Mouse (Mus musculus) urinary bladder, adult 2 months (tissue): ENCODE results near the gene Ebf1. TPM values are rescaled to one million over a fixed set of nuclear protein-coding genes. Genes with fewer than 3 reads are reported as not detected.

Source experiments
- DNase-seq: peaks from one replicate; pipeline ENCODE4 v3.0.0; 2022; ENCODE audit warnings: low spot score
- polyA plus RNA-seq: library from polyadenylated mRNA; depleted of rRNA; stranded (reverse); fragments of >200 nt; gene quantifications from 2 replicates; pipeline ENCODE4 v1.2.3, GENCODE M21; 2012

Gene Ebf1
- polyA plus RNA-seq, 1 experiment: 9.6 TPM

GRCm38 (mm10) chr11:44950319-44950718 lies 333.2 kb downstream of the Ebf1 start:
- no peak for DNase-seq

DNA sequence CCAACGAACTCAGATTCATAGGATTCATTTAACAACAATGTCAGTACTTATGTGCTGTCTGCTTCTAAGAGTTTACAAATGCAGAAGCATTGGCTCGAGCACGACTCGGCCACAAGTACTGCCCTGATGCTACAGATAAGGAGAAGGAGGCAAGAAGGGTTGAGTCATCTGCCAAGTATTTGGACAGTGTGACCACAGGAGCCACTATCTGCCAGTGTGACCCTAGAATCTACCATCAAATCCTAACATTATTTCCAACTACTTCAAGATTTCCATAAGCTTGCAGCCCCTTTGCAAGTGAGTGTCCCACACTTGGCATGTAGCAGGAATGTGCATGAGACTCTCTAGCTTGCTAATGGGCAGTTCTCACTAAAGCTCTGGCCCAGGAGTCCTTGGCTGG lies 334.4 kb downstream of the Ebf1 start:
- DNase-seq: no peak

- no peak for DNase-seq
Observed at GRCm38 (mm10) chr11:44953337-44953736, 336.2 kb downstream of the Ebf1 start.

DNA sequence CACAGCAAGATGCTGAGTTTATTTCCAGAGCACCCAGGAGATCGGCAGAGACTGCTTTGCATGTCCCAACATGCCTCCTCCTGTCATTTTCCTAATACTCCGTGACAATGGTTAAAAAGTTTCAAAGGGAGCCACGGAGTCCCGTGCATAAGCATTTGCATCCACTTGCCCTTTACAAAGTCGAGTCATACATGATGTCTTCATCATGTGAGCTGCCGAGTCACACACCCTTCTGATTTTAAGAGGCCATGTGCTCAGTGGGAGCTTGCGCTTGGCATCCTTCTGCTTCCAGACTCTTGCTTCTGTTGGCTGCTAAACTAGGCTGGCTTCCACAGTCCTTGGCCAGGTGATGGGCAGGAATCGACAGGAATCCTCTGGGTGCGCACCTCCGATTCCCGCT lies 336.7 kb downstream of the Ebf1 start:
- DNase-seq: no peak

DNA sequence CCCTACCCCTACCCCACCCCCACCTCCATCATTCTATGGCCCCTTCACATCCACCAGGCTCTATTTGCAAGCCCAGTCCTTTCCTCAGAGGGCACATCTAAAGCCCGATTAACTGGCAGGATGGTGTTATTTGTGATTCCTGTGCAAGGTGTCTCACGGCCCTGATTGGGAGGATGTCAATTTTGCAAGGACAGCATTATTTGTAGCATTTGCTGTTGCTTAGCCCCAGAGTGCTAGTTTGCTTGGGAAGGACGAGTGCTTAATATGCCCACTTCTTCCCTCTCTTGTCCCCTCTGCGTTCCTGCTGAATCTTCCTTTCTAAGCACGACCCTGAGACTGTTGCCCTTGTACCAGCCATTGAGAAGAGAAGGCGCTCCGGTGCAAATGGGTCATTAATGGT lies 337.2 kb downstream of the Ebf1 start:
- no peak for DNase-seq

DNA sequence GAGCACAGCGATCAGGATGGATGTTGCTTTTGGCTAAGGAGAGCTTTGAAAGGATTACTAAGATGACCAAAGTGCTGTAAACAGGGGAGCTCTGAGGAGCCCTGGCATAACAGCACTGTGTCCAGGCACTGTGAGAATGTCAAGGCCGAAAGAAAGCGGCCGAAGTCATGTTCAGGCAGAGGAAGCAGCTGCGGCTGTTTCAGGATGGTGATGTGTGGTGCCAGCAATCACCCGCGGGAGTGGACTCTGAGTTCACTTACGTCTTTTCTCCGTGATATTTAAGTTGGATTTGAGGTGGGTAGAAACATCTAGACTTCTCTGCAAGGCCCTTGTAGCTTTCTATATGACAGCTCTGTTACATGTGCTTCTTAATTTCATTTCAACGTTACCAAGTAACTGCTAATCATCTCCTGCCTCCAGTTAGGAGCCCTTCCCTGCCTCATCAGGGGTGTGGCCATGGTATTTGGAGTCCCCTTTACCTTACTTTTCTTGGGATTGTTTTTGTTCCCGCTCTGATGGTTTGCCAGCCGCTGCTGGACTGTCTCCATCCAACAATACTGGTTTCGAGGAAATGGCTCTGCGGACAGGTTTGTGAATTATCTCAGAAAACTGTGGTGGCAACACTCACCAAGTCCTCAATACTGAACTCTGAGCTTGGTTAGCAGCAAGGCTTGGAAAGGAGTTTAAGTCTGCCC lies 345.8 kb downstream of the Ebf1 start:
- no peak for DNase-seq

GRCm38 (mm10) chr11:44969011-44969410 lies 351.9 kb downstream of the Ebf1 start:
- no peak for DNase-seq

DNA sequence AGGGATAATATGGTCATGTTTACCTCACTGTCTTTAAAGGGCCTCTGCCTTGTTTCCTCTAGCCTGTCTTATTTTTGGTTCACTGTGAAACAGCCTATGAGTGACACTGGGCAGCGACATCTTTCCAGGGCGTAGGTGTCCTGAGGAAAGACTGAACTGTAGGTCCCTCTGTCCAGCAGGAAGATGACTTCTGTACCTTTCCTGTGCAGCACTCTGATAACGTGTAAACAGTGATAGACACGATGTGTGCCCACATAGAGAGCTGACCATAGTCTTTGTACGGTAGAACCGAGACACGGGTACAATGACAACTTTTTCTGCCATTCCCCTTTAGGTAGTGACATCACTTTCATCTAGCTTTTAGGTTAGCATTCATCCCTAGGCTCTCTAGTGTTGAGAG lies 357.2 kb downstream of the Ebf1 start:
- DNase-seq: no peak

GRCm38 (mm10) chr11:44975151-44975550 lies 358.0 kb downstream of the Ebf1 start:
- DNase-seq: no peak

GRCm38 (mm10) chr11:44976254-44976802 lies 359.2 kb downstream of the Ebf1 start:
- DNase-seq: no peak

DNA sequence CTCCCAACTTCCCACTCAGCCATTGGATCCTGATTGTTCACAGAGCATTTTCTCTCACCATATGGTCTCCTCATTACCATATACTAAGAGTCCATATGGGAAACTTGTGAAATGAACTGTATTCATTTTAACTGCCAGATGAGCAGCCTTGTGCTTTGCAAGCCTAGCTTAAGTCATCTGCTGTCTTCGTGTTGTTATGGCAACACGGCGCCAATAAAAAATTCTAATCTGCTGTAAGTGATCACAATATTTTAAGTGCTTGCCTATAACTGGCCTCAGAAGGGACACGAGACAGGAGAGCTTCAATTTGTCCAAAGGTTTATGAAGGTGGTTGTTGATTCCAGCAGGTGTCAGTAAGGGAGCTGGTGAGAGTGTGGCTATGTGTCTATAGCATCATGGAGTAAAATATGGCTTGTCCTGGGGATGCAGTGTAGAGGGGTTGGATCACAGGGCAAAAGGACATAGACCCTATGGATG lies 360.8 kb downstream of the Ebf1 start:
- no peak for DNase-seq

DNA sequence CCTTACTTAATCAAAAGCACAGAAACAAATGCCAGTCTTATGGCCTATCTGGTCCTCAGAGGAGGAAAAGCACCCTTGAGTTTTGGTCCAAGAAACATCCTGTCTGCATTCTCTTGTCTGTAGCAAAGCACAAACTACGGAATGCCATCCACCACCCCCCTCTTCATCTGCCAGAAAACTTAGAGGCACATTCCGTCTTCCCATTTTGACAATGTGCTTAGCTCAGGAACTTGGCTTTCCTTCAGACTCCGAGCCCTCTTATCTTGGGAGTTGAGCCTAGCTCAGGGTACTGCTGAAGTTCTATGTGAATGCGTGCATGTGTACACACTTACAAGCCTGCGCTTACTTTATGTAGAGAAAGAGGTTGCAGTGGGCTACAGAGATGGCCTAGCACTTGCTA lies 362.3 kb downstream of the Ebf1 start:
- DNase-seq: no peak

GRCm38 (mm10) chr11:44982225-44982624 lies 365.1 kb downstream of the Ebf1 start:
- no peak for DNase-seq

DNA sequence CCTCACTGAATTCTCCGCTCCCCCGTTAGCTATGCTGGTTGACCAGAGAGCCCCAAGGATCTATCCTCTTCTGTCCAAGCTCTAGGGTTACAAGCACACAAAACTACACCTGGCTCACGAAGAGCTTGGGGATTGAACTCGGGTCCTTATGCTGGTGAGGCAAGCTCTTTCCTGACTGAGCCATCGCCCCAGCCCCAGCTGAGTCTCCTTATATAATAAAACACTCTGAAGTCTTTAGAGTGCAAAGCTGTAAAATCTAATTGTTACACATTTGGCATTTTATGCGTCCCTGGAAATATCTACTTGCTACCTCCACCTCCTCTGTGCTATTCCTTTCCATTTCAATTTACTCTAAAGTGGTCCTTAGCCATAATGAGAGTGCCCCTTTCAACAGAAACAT lies 366.8 kb downstream of the Ebf1 start:
- DNase-seq: no peak

DNA sequence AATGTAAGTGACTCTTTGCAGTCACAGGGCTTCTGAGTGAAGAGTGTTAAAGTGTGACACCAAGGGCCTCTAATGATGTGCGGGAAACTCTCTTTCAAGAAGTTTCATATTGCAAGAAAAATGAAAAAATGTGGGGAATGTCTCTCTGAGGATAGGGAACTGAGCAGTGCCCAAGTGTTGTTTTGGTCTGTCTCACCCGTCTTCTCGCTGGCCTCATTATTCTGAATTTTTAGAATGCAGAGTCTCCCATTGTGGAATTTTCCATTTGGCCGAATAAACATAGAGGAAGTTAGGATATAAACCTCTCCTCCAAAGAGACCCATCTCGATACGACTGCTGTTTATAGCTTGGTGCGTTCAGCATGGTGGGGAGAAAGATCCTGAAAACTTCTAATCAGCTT lies 367.3 kb downstream of the Ebf1 start:
- no peak for DNase-seq

DNA sequence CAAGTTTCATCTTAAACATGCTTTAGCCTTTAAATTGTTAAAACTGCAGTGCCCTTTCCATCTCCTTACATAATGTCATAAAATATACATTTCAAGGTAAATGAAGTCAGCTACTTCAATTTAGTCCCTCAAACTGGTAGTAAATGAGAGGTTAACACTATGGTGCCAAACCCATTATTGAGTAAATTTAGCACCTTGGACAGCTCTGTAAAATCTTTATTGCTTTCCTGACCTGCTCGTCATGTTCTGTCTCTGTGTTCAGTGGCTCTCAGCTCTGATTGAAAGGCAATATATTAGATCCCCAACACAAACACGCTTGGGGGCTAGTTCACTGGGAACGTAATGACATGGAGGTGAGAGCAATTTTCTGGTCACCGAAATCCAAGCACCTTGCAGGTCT lies 370.7 kb downstream of the Ebf1 start:
- no peak for DNase-seq

DNA sequence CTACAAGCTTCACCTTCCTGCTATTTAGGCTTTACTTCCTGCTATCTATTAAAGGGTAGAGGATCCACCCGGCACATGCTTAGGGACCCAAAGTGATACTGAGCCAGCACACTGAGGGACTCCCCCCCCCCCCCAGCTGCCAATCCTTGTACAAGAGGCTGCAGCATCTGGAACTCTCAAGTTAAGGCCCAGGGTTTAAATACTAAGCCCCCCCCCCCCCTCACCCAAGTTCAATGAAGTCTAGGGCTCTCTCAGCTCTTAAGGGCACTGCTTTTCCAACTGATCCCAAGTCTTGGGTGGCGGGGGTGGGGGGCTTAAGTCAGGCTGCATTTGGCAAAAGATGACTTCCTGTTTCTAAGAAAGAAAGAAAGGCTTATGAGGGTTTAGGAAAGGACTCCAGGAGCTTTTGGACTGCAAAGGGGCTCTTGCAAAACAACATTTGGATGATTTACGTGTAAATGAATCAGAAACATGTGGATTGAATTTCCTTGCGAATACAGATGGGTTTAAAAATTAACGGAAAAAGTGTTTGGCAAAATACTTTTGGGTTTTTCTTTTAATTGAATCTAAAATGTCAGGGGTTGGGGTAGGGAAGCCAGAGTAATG lies 385.7 kb downstream of the Ebf1 start:
- DNase-seq: no peak

GRCm38 (mm10) chr11:45003716-45004437 lies 386.8 kb downstream of the Ebf1 start:
- no peak for DNase-seq

GRCm38 (mm10) chr11:45007311-45007710 lies 390.2 kb downstream of the Ebf1 start:
- no peak for DNase-seq

DNA sequence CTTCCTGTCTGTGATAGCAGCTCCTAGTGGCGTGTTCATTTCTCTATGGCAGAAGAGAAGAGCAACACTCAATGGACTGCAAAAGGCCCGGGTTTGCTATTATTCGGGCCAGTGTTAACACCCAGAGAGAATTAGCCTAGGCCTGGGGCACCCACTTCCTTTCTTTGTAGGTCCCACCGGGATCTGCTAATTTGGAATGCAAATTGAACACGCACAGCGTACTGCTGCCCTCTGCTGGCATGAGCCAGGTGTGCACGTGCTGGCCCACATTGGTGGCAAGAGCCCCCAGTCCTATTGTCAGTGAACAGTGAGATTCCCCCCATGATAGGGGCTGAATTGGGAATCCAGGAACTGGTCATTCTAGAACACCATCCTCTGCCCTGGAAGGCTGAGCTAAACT lies 391.0 kb downstream of the Ebf1 start:
- peak; percentile 63 for DNase-seq

DNA sequence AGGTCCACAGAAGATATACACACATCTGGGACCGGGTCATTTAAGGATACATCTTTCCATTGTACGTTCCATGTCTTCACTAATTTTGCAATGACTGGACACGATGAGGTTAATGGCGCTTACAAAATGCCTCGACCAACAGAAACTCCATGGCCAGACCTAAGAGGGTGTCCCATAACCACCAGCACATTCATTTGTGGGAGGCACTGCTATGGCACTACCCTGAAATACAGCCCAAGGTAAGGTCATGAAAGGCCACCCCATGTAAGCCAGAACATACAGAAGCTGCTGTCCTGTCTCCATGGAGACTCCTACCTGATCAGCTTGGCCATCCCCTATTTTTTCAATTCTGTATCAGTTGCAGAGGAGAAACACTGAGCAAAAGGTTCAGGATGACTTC lies 391.6 kb downstream of the Ebf1 start:
- no peak for DNase-seq

GRCm38 (mm10) chr11:45012081-45012480 lies 395.0 kb downstream of the Ebf1 start:
- no peak for DNase-seq

DNA sequence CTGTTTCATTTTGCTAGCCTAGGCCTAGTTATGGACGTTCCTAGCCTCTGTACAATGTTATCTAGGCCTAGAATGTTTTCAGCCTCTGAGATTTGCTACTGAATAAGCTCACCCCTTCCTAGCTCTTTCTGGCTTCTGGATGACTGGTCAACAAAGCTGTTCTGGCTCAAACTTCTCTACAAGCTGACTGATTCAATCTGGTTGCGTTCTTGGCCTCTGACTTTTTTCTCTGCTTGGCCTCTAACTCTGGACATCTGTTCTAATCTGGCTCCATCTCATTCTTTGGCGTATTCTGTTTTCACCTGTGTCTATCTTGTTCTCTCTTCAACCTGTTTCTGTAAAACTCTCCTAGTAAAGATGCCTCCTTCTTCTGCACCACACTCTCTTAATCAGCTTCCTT lies 400.4 kb downstream of the Ebf1 start:
- no peak for DNase-seq
